Mouse (Mus musculus) olfactory bulb, adult 2 months (tissue): Measurements from ENCODE around the gene Traf7. TPM values are rescaled to one million over a fixed set of nuclear protein-coding genes. Genes with fewer than 3 reads are reported as not detected.

Experiments used
- H3K27ac ChIP-seq: fragments of 200-500 bp; 2 replicates; pipeline ENCODE4 v1.5.1; 2012; ENCODE audit warnings: low read depth, low read length; ENCODE audit not compliant: insufficient read depth
- H3K4me1 ChIP-seq: fragments of 200-500 bp; 2 replicates; pipeline ENCODE4 v1.6.1; 2012; ENCODE audit warnings: low read length; ENCODE audit not compliant: control insufficient read depth, insufficient read depth
- H3K4me3 ChIP-seq: fragments of 200-500 bp; 2 replicates; pipeline ENCODE4 v1.5.1; 2012; ENCODE audit warnings: mild to moderate bottlenecking, low read depth, low read length, moderate library complexity; ENCODE audit not compliant: insufficient read depth
- CTCF ChIP-seq: fragments of 200-500 bp; IDR thresholded peaks from 2 replicates; pipeline ENCODE4 v1.5.1; 2012; ENCODE audit warnings: low read depth, mild to moderate bottlenecking, low read length, moderate library complexity; ENCODE audit not compliant: insufficient read depth
- POLR2A ChIP-seq: fragments of 200-500 bp; IDR thresholded peaks from 2 replicates; pipeline ENCODE4 v1.6.1; 2012; ENCODE audit warnings: mild to moderate bottlenecking, low read depth, low read length, moderate library complexity; ENCODE audit not compliant: insufficient read depth
- WGBS: fragments of 180-500 bp; shearing (Covaris S2); methylation state at CpG from one replicate; pipeline ENCODE4 v1.1.7; 2018; 5-methylcytosine and 5-hydroxymethylcytosine counted together
- polyA plus RNA-seq: library from polyadenylated mRNA; stranded (reverse); fragments of >200 nt; gene quantifications from 2 replicates; pipeline ENCODE4 v1.2.4, GENCODE M21; 2012; ENCODE audit warnings: low replicate concordance; ENCODE audit not compliant: missing spikeins, insufficient read depth, insufficient read length

Gene Traf7
- polyA plus RNA-seq, 1 experiment = not detected

DNA sequence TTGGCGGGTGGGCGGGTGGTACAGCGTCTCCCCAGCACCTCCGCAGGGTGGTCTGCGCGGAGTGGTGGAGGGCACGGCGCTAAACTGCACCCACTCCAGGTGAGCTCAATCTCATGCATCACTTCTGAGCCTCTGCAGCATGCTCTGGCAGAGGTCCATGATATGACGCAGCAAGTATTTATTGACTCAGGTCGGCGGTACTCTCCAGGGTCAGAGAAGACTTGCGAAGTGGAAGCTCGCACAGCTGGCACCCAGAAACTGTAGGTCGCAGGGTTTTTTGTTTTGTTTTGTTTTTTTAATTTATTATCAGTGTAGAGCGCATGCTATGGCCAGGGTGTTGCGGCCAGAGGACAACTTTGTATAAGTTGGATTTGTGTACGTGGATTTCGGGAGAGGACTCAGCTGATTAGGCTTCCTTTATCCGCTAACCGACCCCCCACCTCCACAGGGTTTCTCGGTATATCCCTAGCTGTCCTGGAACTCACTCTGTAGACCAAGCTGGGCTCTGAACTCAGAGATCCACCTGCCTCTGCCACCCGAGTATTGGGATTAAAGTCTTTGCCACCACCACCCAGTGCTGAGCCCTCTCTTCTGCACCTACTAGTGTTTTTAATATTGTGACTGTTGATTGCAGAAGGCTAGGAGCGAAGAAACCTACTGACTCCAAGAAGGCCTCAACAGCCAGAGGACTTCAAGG is 21.3 kb upstream of the Traf7 start:
- no peak for TF ChIP-seq CTCF
- no peak for TF ChIP-seq POLR2A
- WGBS = 8% methylated on average over 23 of the region's 23 CpGs
- H3K27ac ChIP-seq = peak overlapping the region; percentile 78; the same call in 1 of the 2 replicates
- H3K4me3 ChIP-seq = peak overlapping the region; percentile 76
- H3K4me1 ChIP-seq = peaks cover 14% of the 10 kb centered on the region

DNA sequence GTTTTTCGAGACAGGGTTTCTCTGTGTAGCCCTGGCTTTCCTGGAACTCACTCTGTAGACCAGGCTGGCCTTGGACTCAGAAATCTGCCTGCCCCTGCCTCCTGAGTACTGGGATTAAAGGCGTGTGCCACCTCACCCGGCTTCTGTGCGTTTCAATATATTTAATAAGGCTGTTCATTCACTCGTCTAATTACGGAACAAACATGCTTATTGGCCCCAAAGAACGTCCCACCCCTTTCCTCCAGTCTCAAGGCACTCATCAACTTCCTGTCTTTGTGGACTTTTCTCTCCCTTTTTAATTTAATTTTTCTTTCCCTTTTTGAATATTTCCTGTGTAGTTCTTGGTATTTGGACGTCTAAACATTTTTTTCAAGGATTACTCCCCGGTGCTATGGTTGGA is 20.7 kb upstream of the Traf7 start:
- Histone ChIP-seq H3K4me3 (no peak overlapping the region), H3K27ac (no peak overlapping the region), H3K4me1 (peaks cover 14% of the 10 kb centered on the region)
- WGBS = 18% methylated on average over 9 of the region's 9 CpGs
- TF ChIP-seq CTCF = no peak
- no peak for TF ChIP-seq POLR2A

DNA sequence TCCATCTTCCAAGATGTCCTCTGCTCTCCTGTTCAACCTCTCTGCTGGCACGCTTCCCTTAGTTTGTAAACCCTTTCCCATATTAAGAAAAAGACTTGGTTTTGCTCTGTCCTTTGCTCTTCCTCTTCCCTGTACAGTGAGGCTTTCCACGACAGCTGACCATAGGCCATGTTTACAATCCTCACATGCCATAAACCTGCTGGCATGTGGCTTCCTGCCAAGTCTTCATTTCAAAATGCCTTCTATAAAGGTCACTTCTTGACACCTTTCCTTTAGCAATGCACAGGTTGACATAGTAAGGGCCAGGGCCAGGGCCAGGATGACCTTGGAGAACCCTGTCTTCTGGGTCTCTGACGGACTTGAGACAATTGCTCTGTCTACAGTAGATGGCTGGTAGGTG is 18.5 kb upstream of the Traf7 start:
- H3K27ac ChIP-seq = no peak overlapping the region
- WGBS = 92% methylated on average over 3 of the region's 3 CpGs
- no peak for TF ChIP-seq CTCF
- TF ChIP-seq POLR2A = no peak
- peaks cover 10% of the 10 kb centered on the region for H3K4me1 ChIP-seq
- H3K4me3 ChIP-seq = no peak overlapping the region

GRCm38 (mm10) chr17:24545247-24545646 is 17.5 kb upstream of the Traf7 start:
- 61% methylated on average over 2 of the region's 2 CpGs for WGBS
- peaks cover 10% of the 10 kb centered on the region for H3K4me1 ChIP-seq
- H3K4me3 ChIP-seq = no peak overlapping the region
- no peak for TF ChIP-seq POLR2A
- TF ChIP-seq CTCF = no peak
- no peak overlapping the region for H3K27ac ChIP-seq

DNA sequence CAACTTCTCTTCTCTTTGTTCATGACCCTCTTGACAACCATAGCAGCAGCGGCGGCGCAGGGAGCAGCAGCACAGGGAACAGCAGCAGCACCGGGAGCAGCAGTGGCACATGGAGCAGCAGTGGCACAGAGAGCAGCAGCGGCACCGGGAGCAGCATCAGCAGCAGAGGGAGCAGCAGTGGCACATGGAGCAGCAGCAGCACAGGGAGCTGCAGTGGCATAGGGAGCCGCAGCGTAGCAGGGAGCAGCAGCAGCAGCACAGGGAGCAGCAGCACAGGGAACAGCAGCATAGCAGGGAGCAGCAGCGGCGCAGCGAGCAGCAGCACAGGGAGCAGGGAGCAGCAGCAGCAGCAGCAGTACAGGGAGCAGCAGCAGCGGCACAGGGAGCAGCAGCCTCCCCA is 16.9 kb upstream of the Traf7 start:
- no peak for TF ChIP-seq CTCF
- TF ChIP-seq POLR2A = no peak

DNA sequence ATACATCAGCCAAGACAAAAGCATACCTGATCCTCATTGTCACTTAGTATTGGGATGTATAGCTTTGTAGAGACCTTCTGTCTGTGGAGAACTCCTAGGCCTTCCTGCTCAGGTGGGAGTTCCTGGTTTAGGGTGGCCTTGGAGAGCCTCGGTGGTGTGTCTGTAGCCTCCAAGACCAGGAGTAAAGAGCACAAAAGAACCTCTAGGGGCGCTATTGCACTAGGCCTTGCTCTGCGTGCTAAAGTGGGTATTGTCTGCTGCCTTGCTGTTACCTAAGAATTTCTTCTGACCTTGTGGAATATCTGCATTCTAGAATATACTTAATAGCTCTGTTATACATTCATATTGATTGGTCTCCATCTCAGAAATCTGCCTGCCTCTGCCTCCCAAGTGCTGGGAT is 12.6 kb upstream of the Traf7 start:
- 3% methylated on average over 3 of the region's 3 CpGs for WGBS

More for the DNA sequence above, 16.9 kb upstream of the Traf7 start:
- Histone ChIP-seq H3K27ac (no peak overlapping the region), H3K4me3 (no peak overlapping the region), H3K4me1 (peaks cover 10% of the 10 kb centered on the region)
- 14% methylated on average over 12 of the region's 12 CpGs for WGBS

DNA sequence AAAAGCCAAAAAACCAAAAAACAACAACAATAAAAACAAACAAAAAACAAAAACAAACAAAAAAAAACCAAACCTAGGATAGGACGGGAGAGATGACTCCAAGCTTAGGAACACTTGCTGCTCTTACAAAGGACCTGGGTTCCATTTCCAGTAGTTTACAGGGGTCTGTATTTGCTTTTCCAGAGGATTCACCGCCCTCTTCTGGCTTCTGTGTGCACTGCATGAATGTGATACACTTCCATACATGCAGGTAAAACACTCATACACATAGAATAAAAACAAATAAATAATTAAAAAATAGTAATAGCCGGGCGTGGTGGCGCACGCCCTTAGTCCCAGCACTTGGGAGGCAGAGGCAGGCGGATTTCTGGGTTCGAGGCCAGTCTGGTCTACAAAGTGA is 11.2 kb upstream of the Traf7 start:
- TF ChIP-seq POLR2A (no peak), CTCF (no peak)

More for the DNA sequence above, 12.6 kb upstream of the Traf7 start:
- TF ChIP-seq POLR2A (no peak), CTCF (no peak)
- Histone ChIP-seq H3K27ac (no peak overlapping the region), H3K4me1 (peaks cover 21% of the 10 kb centered on the region), H3K4me3 (no peak overlapping the region)

GRCm38 (mm10) chr17:24537536-24537935 is 9.8 kb upstream of the Traf7 start:
- Histone ChIP-seq H3K4me3 (no peak overlapping the region), H3K27ac (peak overlapping the region; percentile 75), H3K4me1 (peaks cover 31% of the 10 kb centered on the region)
- no peak for TF ChIP-seq POLR2A
- TF ChIP-seq CTCF = no peak
- 20% methylated on average over 3 of the region's 3 CpGs for WGBS

More for the DNA sequence above, 11.2 kb upstream of the Traf7 start:
- H3K4me3 ChIP-seq = no peak overlapping the region
- no peak overlapping the region for H3K27ac ChIP-seq
- WGBS = 68% methylated on average over 8 of the region's 8 CpGs
- H3K4me1 ChIP-seq = peaks cover 21% of the 10 kb centered on the region

- 42% methylated on average over 5 of the region's 5 CpGs for WGBS
- TF ChIP-seq POLR2A = no peak
- TF ChIP-seq CTCF = no peak
- Histone ChIP-seq H3K4me1 (peaks cover 34% of the 10 kb centered on the region), H3K27ac (peak overlapping the region; percentile 15; the same call in 1 of the 2 replicates), H3K4me3 (no peak overlapping the region)
These were observed 7.6 kb upstream of the Traf7 start for GRCm38 (mm10) chr17:24535300-24535699.
